Mouse (Mus musculus): Measurements from ENCODE around the gene Gucy1b2. TPM values are rescaled to one million over a fixed set of nuclear protein-coding genes. Genes with fewer than 3 reads are reported as not detected.

Gucy1b2 gene
- polyA plus RNA-seq (2012; ENCODE audit: insufficient read depth, low replicate concordance), result not detected in 2 replicates

GRCm38 (mm10) chr14:62456239-62456747 lies at the start of gene Gucy1b2:
Gene Gucy1b2, minus strand, starts transcription at chr14:62456289.
- no peak for TF ChIP-seq FLI1 (IDR thresholded peaks at IDR 0.05; ENCODE audit: low read length)
- TF ChIP-seq GATA1 (IDR thresholded peaks at IDR 0.05; ENCODE audit: borderline replicate concordance, low read length), result no peak
- peaks cover 28% of the 10 kb centered on the region for H3K27me3 ChIP-seq (replicated peaks)
- H3K9me3 ChIP-seq, result no peaks in the 10 kb centered on the region
- no peaks in the 10 kb centered on the region for H3K36me3 ChIP-seq (replicated peaks; ENCODE audit: low read length)
- H3K4me3 ChIP-seq (replicated peaks), result no peak within 1 kb of the TSS
- H3K4me1 ChIP-seq, result no peaks in the 10 kb centered on the region

GRCm38 (mm10) chr14:62497391-62497790 lies 41.3 kb upstream of the Gucy1b2 start:
- Histone ChIP-seq H3K36me3 (replicated peaks; ENCODE audit: low read length) (no peaks in the 10 kb centered on the region), H3K27me3 (replicated peaks) (peaks cover 3% of the 10 kb centered on the region), H3K9me3 (no peaks in the 10 kb centered on the region), H3K4me3 (replicated peaks) (no peak overlapping the region), H3K4me1 (peaks cover 3% of the 10 kb centered on the region; the same call in 1 of the 2 replicates)
- TF ChIP-seq FLI1 (IDR thresholded peaks at IDR 0.05; ENCODE audit: low read length) (no peak), GATA1 (IDR thresholded peaks at IDR 0.05; ENCODE audit: borderline replicate concordance, low read length) (no peak)

GRCm38 (mm10) chr14:62496501-62496900 lies 40.4 kb upstream of the Gucy1b2 start:
- no peaks in the 10 kb centered on the region for H3K36me3 ChIP-seq (replicated peaks; ENCODE audit: low read length)
- TF ChIP-seq GATA1 (IDR thresholded peaks at IDR 0.05; ENCODE audit: borderline replicate concordance, low read length) (no peak), FLI1 (IDR thresholded peaks at IDR 0.05; ENCODE audit: low read length) (no peak)
- H3K4me1 ChIP-seq, result peaks cover 5% of the 10 kb centered on the region; the same call in 1 of the 2 replicates
- no peaks in the 10 kb centered on the region for H3K9me3 ChIP-seq
- peaks cover 3% of the 10 kb centered on the region for H3K27me3 ChIP-seq (replicated peaks)
- H3K4me3 ChIP-seq (replicated peaks), result no peak overlapping the region

- Histone ChIP-seq H3K27me3 (replicated peaks) (peaks cover 4% of the 10 kb centered on the region), H3K36me3 (replicated peaks; ENCODE audit: low read length) (no peaks in the 10 kb centered on the region), H3K9me3 (no peaks in the 10 kb centered on the region), H3K4me3 (replicated peaks) (no peak overlapping the region), H3K4me1 (peaks cover 5% of the 10 kb centered on the region; the same call in 1 of the 2 replicates)
- TF ChIP-seq FLI1 (IDR thresholded peaks at IDR 0.05; ENCODE audit: low read length) (no peak), GATA1 (IDR thresholded peaks at IDR 0.05; ENCODE audit: borderline replicate concordance, low read length) (no peak)
These were observed 37.4 kb upstream of the Gucy1b2 start for GRCm38 (mm10) chr14:62493456-62493855.

GRCm38 (mm10) chr14:62492196-62492850 lies 36.2 kb upstream of the Gucy1b2 start:
- Histone ChIP-seq H3K9me3 (no peaks in the 10 kb centered on the region), H3K4me3 (replicated peaks) (no peak overlapping the region), H3K27me3 (replicated peaks) (peaks cover 2% of the 10 kb centered on the region), H3K4me1 (peaks cover 5% of the 10 kb centered on the region; the same call in 1 of the 2 replicates), H3K36me3 (replicated peaks; ENCODE audit: low read length) (no peaks in the 10 kb centered on the region)
- TF ChIP-seq GATA1 (IDR thresholded peaks at IDR 0.05; ENCODE audit: borderline replicate concordance, low read length) (no peak), FLI1 (IDR thresholded peaks at IDR 0.05; ENCODE audit: low read length) (no peak)

GRCm38 (mm10) chr14:62488270-62488669 lies 32.2 kb upstream of the Gucy1b2 start:
- Histone ChIP-seq H3K27me3 (replicated peaks) (peaks cover 4% of the 10 kb centered on the region), H3K36me3 (replicated peaks; ENCODE audit: low read length) (no peaks in the 10 kb centered on the region), H3K4me3 (replicated peaks) (no peak overlapping the region), H3K4me1 (peaks cover 5% of the 10 kb centered on the region; the same call in 1 of the 2 replicates), H3K9me3 (no peaks in the 10 kb centered on the region)
- TF ChIP-seq GATA1 (IDR thresholded peaks at IDR 0.05; ENCODE audit: borderline replicate concordance, low read length), result no peak
- no peak for TF ChIP-seq FLI1 (IDR thresholded peaks at IDR 0.05; ENCODE audit: low read length)

GRCm38 (mm10) chr14:62481381-62481780 lies 25.3 kb upstream of the Gucy1b2 start:
- TF ChIP-seq GATA1 (IDR thresholded peaks at IDR 0.05; ENCODE audit: borderline replicate concordance, low read length), result no peak
- TF ChIP-seq FLI1 (IDR thresholded peaks at IDR 0.05; ENCODE audit: low read length), result no peak
- Histone ChIP-seq H3K4me3 (replicated peaks) (no peak overlapping the region), H3K9me3 (no peaks in the 10 kb centered on the region), H3K27me3 (replicated peaks) (no peaks in the 10 kb centered on the region), H3K4me1 (no peaks in the 10 kb centered on the region), H3K36me3 (replicated peaks; ENCODE audit: low read length) (no peaks in the 10 kb centered on the region)

- TF ChIP-seq GATA1 (IDR thresholded peaks at IDR 0.05; ENCODE audit: borderline replicate concordance, low read length) (no peak), FLI1 (IDR thresholded peaks at IDR 0.05; ENCODE audit: low read length) (no peak)
- Histone ChIP-seq H3K27me3 (replicated peaks) (no peaks in the 10 kb centered on the region), H3K9me3 (no peaks in the 10 kb centered on the region), H3K36me3 (replicated peaks; ENCODE audit: low read length) (no peaks in the 10 kb centered on the region), H3K4me1 (no peaks in the 10 kb centered on the region), H3K4me3 (replicated peaks) (no peak overlapping the region)
These were observed 23.3 kb upstream of the Gucy1b2 start for GRCm38 (mm10) chr14:62479395-62479794.

GRCm38 (mm10) chr14:62474481-62474880 lies 18.4 kb upstream of the Gucy1b2 start:
- Histone ChIP-seq H3K36me3 (replicated peaks; ENCODE audit: low read length) (no peaks in the 10 kb centered on the region), H3K9me3 (no peaks in the 10 kb centered on the region), H3K4me3 (replicated peaks) (no peak overlapping the region), H3K4me1 (no peaks in the 10 kb centered on the region), H3K27me3 (replicated peaks) (peaks cover 3% of the 10 kb centered on the region)
- TF ChIP-seq GATA1 (IDR thresholded peaks at IDR 0.05; ENCODE audit: borderline replicate concordance, low read length) (no peak), FLI1 (IDR thresholded peaks at IDR 0.05; ENCODE audit: low read length) (no peak)

- Histone ChIP-seq H3K9me3 (no peaks in the 10 kb centered on the region), H3K27me3 (replicated peaks) (peaks cover 3% of the 10 kb centered on the region), H3K36me3 (replicated peaks; ENCODE audit: low read length) (no peaks in the 10 kb centered on the region), H3K4me3 (replicated peaks) (no peak overlapping the region), H3K4me1 (no peaks in the 10 kb centered on the region)
- TF ChIP-seq FLI1 (IDR thresholded peaks at IDR 0.05; ENCODE audit: low read length) (no peak), GATA1 (IDR thresholded peaks at IDR 0.05; ENCODE audit: borderline replicate concordance, low read length) (no peak)
These were observed 16.0 kb upstream of the Gucy1b2 start for GRCm38 (mm10) chr14:62472061-62472460.

Measured in megakaryocyte, embryonic 14.5 days (primary cell).